Mouse (Mus musculus) lung, postnatal 10 days (tissue): ENCODE measurements at regions not wholly inside any gene's neighbourhood (a gene's known extent, or its start where the extent isn't known, plus 50 kb on each side); places are given as distances from the start of the nearest gene placed in this dataset.
"Not testable (repeated sequence)": the region's sequence is repeated elsewhere in the genome, so short reads cannot be mapped to it uniquely, and the experiment has no call there.

Experiments
- DNase-seq: peaks from one replicate; pipeline ENCODE4 v3.0.0; 2021

GRCm38 (mm10) chr10:123800067-123800691, 536.4 kb downstream of the Fam19a2 start:
- DNase-seq: peak; percentile 9

DNA sequence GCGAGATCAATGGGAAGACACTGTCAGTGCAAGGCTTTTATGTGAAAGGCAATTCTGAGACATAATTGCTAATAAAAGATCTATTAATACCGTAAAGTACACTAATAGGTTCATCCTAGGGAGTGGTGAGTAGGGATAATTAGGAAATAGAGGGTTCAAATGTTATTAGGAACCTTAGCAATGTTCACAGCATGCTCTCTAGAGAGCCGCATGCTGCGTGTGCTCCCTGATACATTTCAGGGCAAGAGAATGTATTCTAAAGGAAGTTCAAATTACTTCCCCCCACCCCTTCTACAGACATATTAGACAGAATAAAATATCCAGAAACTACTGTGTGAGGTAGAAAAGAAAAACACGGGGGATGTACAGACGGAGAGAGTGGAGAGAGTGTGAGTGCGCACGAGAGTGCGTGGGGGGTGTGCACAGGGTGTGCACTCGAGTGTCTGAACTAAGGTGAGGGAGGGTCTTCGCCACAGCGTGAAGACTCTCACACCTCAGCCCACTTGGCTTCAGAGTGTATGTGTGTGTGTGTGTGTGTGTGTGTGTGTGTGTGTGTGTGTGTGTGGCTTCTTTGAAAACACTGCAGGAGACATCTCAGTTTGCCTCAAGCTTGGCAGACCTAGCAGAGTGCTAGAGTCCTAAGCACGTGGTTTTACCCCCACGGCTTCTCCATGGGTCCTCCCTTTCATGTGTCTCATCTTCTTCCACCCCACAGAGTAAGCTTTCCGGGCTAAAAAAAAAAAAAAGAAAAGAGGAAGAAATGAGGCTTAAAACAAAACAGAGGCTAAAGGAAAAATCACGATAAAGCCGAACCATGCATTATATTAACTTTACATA, 537.1 kb downstream of the Fam19a2 start:
- no peak for DNase-seq

DNA sequence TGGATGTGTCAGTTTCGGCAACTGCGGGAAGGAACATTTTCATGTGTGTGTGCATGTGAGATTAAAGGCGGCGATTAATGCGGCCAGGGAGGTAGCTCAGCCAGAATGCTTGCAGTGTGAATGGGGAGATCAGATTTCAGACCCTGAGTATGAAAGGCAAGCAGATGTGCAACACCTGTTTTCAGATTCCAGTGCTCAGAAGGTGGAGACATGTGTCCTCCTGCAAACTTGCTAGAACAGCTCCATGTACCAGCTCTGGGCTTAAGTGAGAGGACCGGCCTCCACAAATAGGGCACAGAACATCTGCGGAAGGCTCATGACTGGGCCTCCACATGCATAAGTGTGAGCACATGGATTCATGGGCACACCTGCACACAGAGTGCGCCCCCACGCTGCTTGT, 547.1 kb downstream of the Fam19a2 start:
- DNase-seq: no peak

DNA sequence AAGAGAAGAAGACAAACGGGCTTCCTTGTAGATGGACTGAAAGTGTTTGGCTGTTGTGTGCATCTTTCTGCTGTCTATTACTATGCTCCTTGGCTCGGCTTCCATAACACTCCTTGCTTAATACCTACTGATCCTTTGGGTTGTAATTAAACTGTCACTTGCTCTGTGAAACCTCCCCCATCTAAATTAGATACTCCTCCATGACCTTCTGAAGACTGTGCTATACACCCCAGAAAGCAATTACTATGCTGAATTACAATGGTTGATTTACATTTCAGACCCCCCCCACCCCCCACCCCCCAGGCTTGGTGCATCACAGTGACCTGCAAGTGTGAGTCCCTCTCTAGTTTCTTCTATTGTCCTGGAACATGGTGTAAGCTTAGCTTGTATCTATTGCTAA, 549.3 kb downstream of the Fam19a2 start:
- no peak for DNase-seq

GRCm38 (mm10) chr10:123840061-123840751, 576.4 kb downstream of the Fam19a2 start:
- DNase-seq: no peak

DNA sequence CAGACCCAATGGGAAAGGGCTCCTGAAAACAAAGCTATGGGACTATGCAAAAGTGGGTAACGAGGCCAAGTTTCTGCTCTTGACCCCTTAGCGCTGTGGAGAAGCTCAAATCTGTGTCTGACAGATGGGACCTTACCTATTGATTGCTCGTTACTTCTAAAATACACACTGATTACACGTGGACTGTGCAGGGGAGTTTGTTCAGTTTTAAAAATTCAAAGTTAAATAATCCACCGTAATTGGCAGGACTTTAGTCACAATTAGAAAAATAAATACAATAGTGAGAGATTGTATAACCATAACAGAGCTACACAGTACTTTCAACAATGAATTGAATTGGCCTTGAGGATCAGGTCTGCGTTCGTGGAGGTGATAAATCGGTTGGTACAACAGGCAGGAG, 578.3 kb downstream of the Fam19a2 start:
- no peak for DNase-seq

- DNase-seq: no peak
Observed at GRCm38 (mm10) chr10:123843604-123844003, 579.8 kb downstream of the Fam19a2 start.

GRCm38 (mm10) chr10:123846631-123847030, 582.8 kb downstream of the Fam19a2 start:
- no peak for DNase-seq

- no peak for DNase-seq
Observed at GRCm38 (mm10) chr10:123848564-123848963, 584.8 kb downstream of the Fam19a2 start.

DNA sequence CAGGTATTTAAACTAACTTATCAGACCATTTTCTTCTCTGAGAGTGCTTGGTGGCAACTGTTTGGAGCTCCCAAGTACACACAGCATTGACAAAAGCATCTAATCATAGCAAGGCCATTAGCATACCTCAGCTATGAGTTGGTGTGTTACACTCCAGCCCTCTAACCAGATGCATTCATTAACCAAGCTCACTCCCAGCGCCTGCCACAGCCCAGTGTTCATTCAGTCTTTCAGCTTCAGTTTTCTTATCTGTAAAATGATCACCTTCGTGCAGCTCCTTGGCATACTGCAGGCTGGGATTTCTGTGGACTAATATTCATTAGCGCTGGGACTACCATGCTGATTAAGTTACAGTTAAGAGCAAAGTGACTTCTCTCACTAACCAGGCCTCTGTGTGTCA, 611.7 kb downstream of the Fam19a2 start:
- no peak for DNase-seq

DNA sequence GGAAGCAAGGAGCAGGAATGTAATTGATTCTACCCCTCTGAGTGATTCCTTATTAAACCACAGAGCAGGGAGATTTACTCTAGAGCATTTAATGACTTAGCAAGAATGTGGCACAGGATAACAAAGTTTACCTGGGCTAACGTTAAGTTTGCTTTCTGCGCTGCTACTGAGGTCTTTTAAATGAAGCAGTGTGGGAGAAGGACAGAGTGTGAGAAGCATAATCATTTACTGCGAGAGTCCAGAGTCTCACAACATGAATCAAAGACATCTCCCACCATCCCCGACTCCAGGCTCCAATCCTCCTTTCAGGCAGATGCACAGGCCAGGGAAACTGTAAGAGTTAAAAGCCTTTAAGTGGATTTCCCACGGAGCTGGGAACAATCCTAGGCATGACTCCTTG, 612.1 kb downstream of the Fam19a2 start:
- DNase-seq: no peak

DNA sequence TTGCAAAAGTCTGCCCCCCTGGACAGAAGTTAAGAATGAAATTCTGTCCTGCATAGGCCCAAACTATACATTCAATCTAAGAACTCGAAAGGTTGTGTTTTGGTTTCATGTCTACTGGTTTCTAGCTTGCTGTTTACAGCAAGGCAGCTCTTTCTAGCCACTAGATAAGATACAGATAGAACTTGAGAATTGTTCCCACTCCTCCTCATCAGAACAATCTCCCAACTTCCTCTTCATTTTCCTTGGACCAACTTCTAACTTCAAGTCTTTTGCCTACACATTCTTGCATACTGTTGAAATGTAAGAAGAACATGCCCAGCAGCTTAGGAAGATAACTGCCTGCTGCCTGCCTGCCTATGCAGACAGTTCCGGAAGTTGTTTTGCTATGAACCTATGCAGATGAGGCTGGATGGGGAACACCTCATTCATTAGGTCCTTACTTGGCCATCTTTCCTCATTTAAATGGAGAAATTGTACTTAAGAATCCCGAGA, 624.9 kb downstream of the Fam19a2 start:
- DNase-seq: no peak

DNA sequence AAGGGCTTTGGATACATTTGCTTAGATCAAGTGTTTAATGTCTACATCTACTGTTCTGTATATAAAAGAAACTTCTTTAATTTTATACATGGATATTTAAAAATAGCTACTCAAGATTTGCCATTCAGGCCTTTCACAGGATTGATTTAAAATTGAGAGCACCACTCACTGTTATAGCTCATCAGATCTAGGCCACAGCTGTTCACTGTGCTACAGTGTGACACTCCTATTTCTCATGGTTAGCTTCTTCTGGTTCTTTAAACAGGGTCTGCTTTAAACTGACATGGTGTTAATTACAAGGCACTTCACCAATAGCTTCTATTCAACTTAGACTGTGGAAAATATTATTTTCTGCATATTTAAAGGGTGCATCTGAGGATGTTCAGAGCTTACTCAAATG, 655.3 kb downstream of the Fam19a2 start:
- no peak for DNase-seq

- no peak for DNase-seq
Observed at GRCm38 (mm10) chr10:123929955-123930354, 666.2 kb downstream of the Fam19a2 start.

DNA sequence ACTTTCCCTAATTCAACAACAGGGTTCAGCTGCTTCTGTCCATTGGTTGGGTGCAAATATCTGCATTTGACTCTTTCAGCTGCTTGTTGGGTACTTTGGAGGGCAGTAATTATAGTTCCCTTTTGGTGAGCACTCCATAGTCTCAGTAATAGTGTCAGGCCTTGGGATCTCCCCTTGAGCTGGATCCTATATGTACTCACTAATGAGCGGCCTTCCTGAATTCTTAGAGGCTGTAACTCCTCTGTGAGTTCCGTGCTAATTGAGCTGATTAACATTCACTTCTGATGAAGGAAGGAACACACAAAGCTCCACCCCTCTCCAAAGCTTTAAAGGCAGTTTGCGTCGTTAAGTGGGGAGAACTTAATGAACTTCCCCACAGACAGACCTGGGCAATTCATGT, 674.9 kb downstream of the Fam19a2 start:
- not testable (repeated sequence) for DNase-seq
